Mouse (Mus musculus): ENCODE data around the gene Plxna2.

DNA sequence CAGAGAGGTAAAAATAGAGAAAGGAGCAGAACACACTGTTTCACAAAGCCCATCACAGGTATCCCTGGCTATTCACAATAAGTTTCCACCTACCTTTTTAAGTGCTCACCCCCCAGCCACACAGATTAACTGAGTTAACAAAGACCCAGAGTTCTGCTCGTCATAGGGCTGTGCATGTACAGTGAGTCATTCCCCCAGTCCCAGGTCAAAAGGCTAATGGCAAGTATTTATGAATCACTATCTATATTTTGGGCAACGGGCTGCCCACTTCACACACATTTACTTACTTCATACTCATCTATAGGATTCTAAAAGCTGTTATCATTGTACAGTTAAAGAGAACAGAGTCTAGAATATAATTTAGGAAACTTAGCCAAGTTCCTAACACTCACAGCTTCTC lies 70.1 kb downstream of the Plxna2 start:
- TF ChIP-seq CTCF (IDR thresholded peaks at IDR 0.05; ENCODE audit: low read depth) (no peak), EP300 (IDR thresholded peaks at IDR 0.05; ENCODE audit: low read depth) (no peak)
